Mouse (Mus musculus) E14TG2a.4 (cell line): Measurements from ENCODE around the gene Usp49.

Experiments
- H3K27me3 ChIP-seq: 2 replicates; pipeline ENCODE4 v1.6.1; 2014; ENCODE audit warnings: low read length, control low read depth; ENCODE audit not compliant: insufficient read depth
- H3K36me3 ChIP-seq: 2 replicates; pipeline ENCODE4 v1.6.1; 2014; ENCODE audit warnings: low read length, control low read depth; ENCODE audit not compliant: insufficient read depth
- H3K4me1 ChIP-seq: replicated peaks from 2 replicates; pipeline ENCODE4 v1.6.1; 2014; ENCODE audit warnings: low read depth, low read length, control low read depth
- H3K4me3 ChIP-seq: replicated peaks from 2 replicates; pipeline ENCODE4 v1.5.1; 2014; ENCODE audit warnings: mild to moderate bottlenecking, low read length
- H3K9me3 ChIP-seq: 2 replicates; pipeline ENCODE4 v1.6.1; 2014; ENCODE audit warnings: low read length, control low read depth
- CTCF ChIP-seq: conservative IDR thresholded peaks from 2 replicates; pipeline ENCODE4 v1.5.1; 2014; ENCODE audit warnings: low read length
- NANOG ChIP-seq: IDR thresholded peaks from 2 replicates; pipeline ENCODE4 v1.6.1; 2014; ENCODE audit warnings: borderline replicate concordance, low read length, mixed read lengths
- POU5F1 ChIP-seq: IDR thresholded peaks from 2 replicates; pipeline ENCODE4 v1.6.1; 2014; ENCODE audit warnings: low read length, borderline replicate concordance

Gene Usp49

GRCm38 (mm10) chr17:47630678-47631065, at the start of gene Usp49:
Gene Usp49, plus strand, starts transcription at chr17:47630690.
- H3K36me3 ChIP-seq, result peaks cover 22% of the 10 kb centered on the region
- TF ChIP-seq NANOG (no peak), POU5F1 (no peak), CTCF (no peak)
- no peaks in the 10 kb centered on the region for H3K9me3 ChIP-seq
- peaks cover 11% of the 10 kb centered on the region for H3K27me3 ChIP-seq
- peak within 1 kb of the TSS; percentile 87 for H3K4me3 ChIP-seq
- peaks cover 31% of the 10 kb centered on the region for H3K4me1 ChIP-seq

- H3K4me3 ChIP-seq, result no peak overlapping the region
- no peaks in the 10 kb centered on the region for H3K27me3 ChIP-seq
- H3K9me3 ChIP-seq, result no peaks in the 10 kb centered on the region
- peaks cover 5% of the 10 kb centered on the region; the same call in 1 of the 2 replicates for H3K36me3 ChIP-seq
- no peak for TF ChIP-seq CTCF
- no peak for TF ChIP-seq NANOG
- TF ChIP-seq POU5F1, result no peak
- H3K4me1 ChIP-seq, result peaks cover 4% of the 10 kb centered on the region
Observed at GRCm38 (mm10) chr17:47580962-47581361, 49.5 kb upstream of the Usp49 start.

GRCm38 (mm10) chr17:47588517-47588916, 42.0 kb upstream of the Usp49 start:
- H3K9me3 ChIP-seq, result no peaks in the 10 kb centered on the region
- no peak overlapping the region for H3K4me3 ChIP-seq
- no peak for TF ChIP-seq CTCF
- TF ChIP-seq NANOG, result no peak
- no peak for TF ChIP-seq POU5F1
- no peaks in the 10 kb centered on the region for H3K27me3 ChIP-seq
- peaks cover 39% of the 10 kb centered on the region for H3K4me1 ChIP-seq
- no peaks in the 10 kb centered on the region for H3K36me3 ChIP-seq

GRCm38 (mm10) chr17:47591073-47591472, 39.4 kb upstream of the Usp49 start:
- Histone ChIP-seq H3K36me3 (peaks cover 2% of the 10 kb centered on the region), H3K27me3 (no peaks in the 10 kb centered on the region), H3K4me1 (peaks cover 60% of the 10 kb centered on the region), H3K4me3 (no peak overlapping the region), H3K9me3 (no peaks in the 10 kb centered on the region)
- no peak for TF ChIP-seq POU5F1

GRCm38 (mm10) chr17:47593215-47593853, 37.2 kb upstream of the Usp49 start:
- peaks cover 23% of the 10 kb centered on the region for H3K36me3 ChIP-seq
- H3K4me3 ChIP-seq, result peak overlapping the region; percentile 92
- TF ChIP-seq POU5F1, result no peak
- no peak for TF ChIP-seq NANOG
- no peak for TF ChIP-seq CTCF
- H3K9me3 ChIP-seq, result no peaks in the 10 kb centered on the region
- H3K27me3 ChIP-seq, result no peaks in the 10 kb centered on the region
- peaks cover 75% of the 10 kb centered on the region for H3K4me1 ChIP-seq

GRCm38 (mm10) chr17:47593854-47594182, 36.7 kb upstream of the Usp49 start:
- H3K9me3 ChIP-seq, result no peaks in the 10 kb centered on the region

GRCm38 (mm10) chr17:47594183-47594968, 36.1 kb upstream of the Usp49 start:
- peaks cover 34% of the 10 kb centered on the region for H3K36me3 ChIP-seq
- no peak for TF ChIP-seq NANOG
- no peak for TF ChIP-seq CTCF
- TF ChIP-seq POU5F1, result no peak
- H3K4me3 ChIP-seq, result peak overlapping the region; percentile 92
- peaks cover 76% of the 10 kb centered on the region for H3K4me1 ChIP-seq
- H3K9me3 ChIP-seq, result no peaks in the 10 kb centered on the region
- no peaks in the 10 kb centered on the region for H3K27me3 ChIP-seq

More at GRCm38 (mm10) chr17:47593854-47594182, 36.7 kb upstream of the Usp49 start:
- Histone ChIP-seq H3K4me3 (peak overlapping the region; percentile 92), H3K4me1 (peaks cover 75% of the 10 kb centered on the region), H3K36me3 (peaks cover 28% of the 10 kb centered on the region), H3K27me3 (no peaks in the 10 kb centered on the region)
- TF ChIP-seq NANOG (no peak), POU5F1 (no peak), CTCF (no peak)

GRCm38 (mm10) chr17:47594969-47595247, 35.6 kb upstream of the Usp49 start:
- Histone ChIP-seq H3K4me3 (peak overlapping the region; percentile 92), H3K4me1 (peaks cover 76% of the 10 kb centered on the region), H3K9me3 (no peaks in the 10 kb centered on the region), H3K27me3 (no peaks in the 10 kb centered on the region), H3K36me3 (peaks cover 39% of the 10 kb centered on the region)
- TF ChIP-seq CTCF (no peak), POU5F1 (no peak), NANOG (no peak)
